Mouse (Mus musculus): ENCODE measurements around the gene Kmt2c. TPM values are rescaled to one million over a fixed set of nuclear protein-coding genes. Genes with fewer than 3 reads are reported as not detected.
"Not testable (repeated sequence)": the region's sequence is repeated elsewhere in the genome, so short reads cannot be mapped to it uniquely, and the experiment has no call there.

Gene Kmt2c
- polyA plus RNA-seq, 1 experiment from 2014 or later: 12.1 TPM

DNA sequence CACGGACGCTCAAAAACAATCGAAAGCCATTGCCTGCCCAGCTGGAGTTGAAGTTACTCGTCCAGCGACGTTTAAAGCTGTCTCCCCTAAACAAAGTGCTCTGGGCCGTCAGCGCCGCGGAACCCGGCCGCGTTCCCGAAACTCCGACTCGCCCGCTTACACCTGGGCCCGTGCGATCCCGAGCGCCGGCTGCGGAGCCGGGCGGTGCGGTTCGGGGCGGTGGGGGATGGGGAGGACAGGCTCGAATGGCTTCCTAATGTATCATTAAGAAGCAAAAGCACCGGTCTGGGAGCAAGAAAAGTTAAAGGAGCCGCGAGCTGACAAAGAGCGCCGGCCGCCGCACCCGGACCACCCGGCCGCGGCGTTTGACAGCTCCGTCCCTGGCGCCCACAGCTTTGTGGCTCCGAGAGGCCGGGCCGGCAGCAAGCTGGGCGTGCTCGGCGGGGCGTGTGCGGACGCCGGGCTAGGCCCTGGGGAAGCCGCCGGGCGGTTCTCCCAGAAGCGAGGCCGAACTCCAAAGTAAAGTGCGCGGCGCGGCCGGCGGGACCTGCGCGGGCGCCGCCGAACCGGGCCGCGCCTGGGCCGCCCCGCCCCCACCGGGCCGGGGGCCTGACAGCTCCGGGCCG is 750 bp downstream of the Kmt2c start:
- no peaks in the 10 kb centered on the region for H3K9me3 ChIP-seq (ENCODE audit: control insufficient read depth, low read length)
- WGBS: under 1% methylated on average over 77 of the region's 78 CpGs
- H3K9ac ChIP-seq (ENCODE audit: low read depth, low read length): peak overlapping the region; percentile 95
- H3K36me3 ChIP-seq (ENCODE audit: control insufficient read depth, insufficient read depth, low read length): no peaks in the 10 kb centered on the region
- no peaks in the 10 kb centered on the region for H3K27me3 ChIP-seq (replicated peaks; ENCODE audit: control insufficient read depth, insufficient read depth, low read length)
- peak; percentile 25 for ATAC-seq
- H3K27ac ChIP-seq (ENCODE audit: low read depth, low read length): peak overlapping the region; percentile 99
- H3K4me2 ChIP-seq (ENCODE audit: low read length): peak overlapping the region; percentile 79
- peaks cover 14% of the 10 kb centered on the region for H3K4me1 ChIP-seq (ENCODE audit: control insufficient read depth, insufficient read depth, low read depth, low read length)
- peak overlapping the region; percentile 99 for H3K4me3 ChIP-seq (ENCODE audit: low read length)

DNA sequence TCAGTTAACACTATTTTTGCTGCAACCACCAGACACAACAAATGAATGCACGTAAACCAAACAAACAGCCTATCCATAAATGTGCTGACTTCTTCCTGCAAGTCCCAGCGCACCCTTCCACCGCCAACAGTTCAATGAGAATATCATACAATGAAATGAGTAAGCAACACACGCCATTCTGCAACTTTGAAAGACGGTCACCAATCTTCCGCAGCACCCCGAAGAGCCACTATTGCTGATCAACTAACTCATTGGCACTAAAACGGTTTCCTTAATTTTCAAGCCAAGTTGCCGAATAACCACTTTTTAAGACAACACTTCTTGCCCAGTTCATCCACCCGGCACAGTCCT is 1.2 kb downstream of the Kmt2c start:
- Histone ChIP-seq H3K9ac (ENCODE audit: low read depth, low read length) (peak overlapping the region; percentile 95), H3K27me3 (replicated peaks; ENCODE audit: control insufficient read depth, insufficient read depth, low read length) (no peaks in the 10 kb centered on the region), H3K4me1 (ENCODE audit: control insufficient read depth, insufficient read depth, low read depth, low read length) (peaks cover 14% of the 10 kb centered on the region), H3K27ac (ENCODE audit: low read depth, low read length) (peak overlapping the region; percentile 99), H3K4me3 (ENCODE audit: low read length) (peak overlapping the region; percentile 99), H3K9me3 (ENCODE audit: control insufficient read depth, low read length) (no peaks in the 10 kb centered on the region), H3K36me3 (ENCODE audit: control insufficient read depth, insufficient read depth, low read length) (no peaks in the 10 kb centered on the region), H3K4me2 (ENCODE audit: low read length) (peak overlapping the region; percentile 79)
- no peak for ATAC-seq
- WGBS: under 1% methylated on average over 10 of the region's 10 CpGs

DNA sequence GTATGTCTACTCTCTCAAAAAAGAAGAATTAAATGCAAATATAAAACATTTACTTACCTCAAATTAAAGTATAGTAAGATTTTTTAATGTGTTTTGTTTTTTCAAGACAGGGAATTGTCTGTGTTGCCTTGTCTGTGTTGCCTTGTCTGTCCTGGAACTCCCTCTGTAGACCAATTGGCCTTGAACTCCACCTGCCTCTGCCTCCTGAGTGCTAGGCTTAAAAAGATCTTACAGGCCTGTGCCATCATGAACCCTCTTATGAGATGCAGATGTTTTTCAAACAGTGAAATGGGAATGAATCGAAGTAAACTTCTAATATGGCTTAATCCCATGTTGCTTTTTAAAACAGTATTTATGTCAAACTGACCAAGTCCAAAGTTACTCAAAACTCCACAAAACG is 1.9 kb downstream of the Kmt2c start:
- Histone ChIP-seq H3K4me2 (ENCODE audit: low read length) (peak overlapping the region; percentile 79), H3K9ac (ENCODE audit: low read depth, low read length) (no peak overlapping the region; the same call in 1 of the 2 replicates), H3K27ac (ENCODE audit: low read depth, low read length) (no peak overlapping the region), H3K27me3 (replicated peaks; ENCODE audit: control insufficient read depth, insufficient read depth, low read length) (no peaks in the 10 kb centered on the region), H3K4me3 (ENCODE audit: low read length) (peak overlapping the region; percentile 99), H3K4me1 (ENCODE audit: control insufficient read depth, insufficient read depth, low read depth, low read length) (peaks cover 14% of the 10 kb centered on the region), H3K9me3 (ENCODE audit: control insufficient read depth, low read length) (no peaks in the 10 kb centered on the region), H3K36me3 (ENCODE audit: control insufficient read depth, insufficient read depth, low read length) (no peaks in the 10 kb centered on the region)
- no peak for ATAC-seq
- 55% methylated on average over 2 of the region's 2 CpGs for WGBS

DNA sequence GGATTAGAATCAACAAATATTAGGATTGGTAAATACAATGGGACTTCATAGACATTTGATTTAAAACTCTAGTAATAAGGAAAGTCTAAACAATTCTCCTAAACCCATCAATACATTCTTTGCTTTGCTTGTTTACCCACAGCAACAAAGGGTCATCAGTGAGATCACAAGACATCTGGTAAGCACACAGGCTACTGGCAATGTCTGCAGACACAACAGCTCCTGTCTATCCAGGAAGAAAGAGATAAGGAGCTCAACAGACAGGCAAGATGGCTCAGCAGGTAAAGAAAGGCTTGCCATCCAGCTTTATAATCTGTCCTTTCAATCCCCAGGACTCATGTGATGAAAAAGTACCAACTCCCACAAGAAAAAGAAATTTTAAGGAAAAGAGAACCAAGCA is 19.7 kb downstream of the Kmt2c start:
- Histone ChIP-seq H3K4me2 (ENCODE audit: low read length) (no peak overlapping the region), H3K9ac (ENCODE audit: low read depth, low read length) (no peak overlapping the region), H3K9me3 (ENCODE audit: control insufficient read depth, low read length) (no peaks in the 10 kb centered on the region), H3K36me3 (ENCODE audit: control insufficient read depth, insufficient read depth, low read length) (no peaks in the 10 kb centered on the region), H3K27ac (ENCODE audit: low read depth, low read length) (no peak overlapping the region), H3K4me3 (ENCODE audit: low read length) (no peak overlapping the region), H3K4me1 (ENCODE audit: control insufficient read depth, insufficient read depth, low read depth, low read length) (no peaks in the 10 kb centered on the region), H3K27me3 (replicated peaks; ENCODE audit: control insufficient read depth, insufficient read depth, low read length) (no peaks in the 10 kb centered on the region)
- ATAC-seq: no peak

DNA sequence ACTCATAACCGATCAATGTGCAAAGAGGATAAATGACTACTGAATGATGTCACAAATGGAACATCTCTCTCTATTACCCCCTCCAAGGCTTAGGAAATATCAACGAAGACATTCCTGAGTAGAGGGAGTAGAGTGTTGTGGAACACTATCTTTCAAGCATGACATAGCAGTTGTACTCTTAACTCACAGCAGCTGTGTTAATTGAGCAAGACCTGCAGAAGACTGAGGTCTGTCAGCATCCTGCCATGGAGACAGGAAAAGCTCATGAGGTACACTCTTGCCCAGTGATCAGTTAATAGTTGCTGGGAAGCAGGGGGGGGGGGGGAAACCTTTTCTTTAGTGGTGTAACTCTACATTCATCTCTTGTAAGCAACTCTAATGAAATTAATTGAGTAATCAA is 22.8 kb downstream of the Kmt2c start:
- no peaks in the 10 kb centered on the region for H3K4me1 ChIP-seq (ENCODE audit: control insufficient read depth, insufficient read depth, low read depth, low read length)
- no peak overlapping the region for H3K27ac ChIP-seq (ENCODE audit: low read depth, low read length)
- no peak overlapping the region for H3K4me3 ChIP-seq (ENCODE audit: low read length)
- no peak overlapping the region for H3K4me2 ChIP-seq (ENCODE audit: low read length)
- no peaks in the 10 kb centered on the region for H3K9me3 ChIP-seq (ENCODE audit: control insufficient read depth, low read length)
- 87% methylated on average over 2 of the region's 2 CpGs for WGBS
- ATAC-seq: no peak
- no peak overlapping the region for H3K9ac ChIP-seq (ENCODE audit: low read depth, low read length)
- H3K36me3 ChIP-seq (ENCODE audit: control insufficient read depth, insufficient read depth, low read length): no peaks in the 10 kb centered on the region
- no peaks in the 10 kb centered on the region for H3K27me3 ChIP-seq (replicated peaks; ENCODE audit: control insufficient read depth, insufficient read depth, low read length)

DNA sequence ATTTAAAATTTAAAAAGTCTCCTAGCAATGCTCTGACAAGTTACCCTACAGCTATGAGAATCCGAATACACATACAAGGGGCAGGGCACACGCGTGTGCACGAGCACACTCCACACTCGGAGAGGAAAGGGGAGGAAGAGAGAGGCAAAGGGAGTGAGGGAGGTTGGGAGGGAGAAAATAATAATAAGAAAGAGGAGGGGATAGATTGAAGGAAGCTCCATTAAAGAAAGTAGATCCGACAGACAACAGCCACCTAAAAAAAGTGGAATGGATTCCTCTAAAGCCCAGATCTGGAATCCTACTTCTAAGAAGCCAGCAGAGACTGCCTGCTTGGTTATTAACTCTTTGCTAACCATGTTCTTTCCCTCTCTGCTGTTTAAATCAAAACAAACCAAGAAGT is 26.5 kb downstream of the Kmt2c start:
- H3K4me1 ChIP-seq (ENCODE audit: control insufficient read depth, insufficient read depth, low read depth, low read length): no peaks in the 10 kb centered on the region
- no peaks in the 10 kb centered on the region for H3K36me3 ChIP-seq (ENCODE audit: control insufficient read depth, insufficient read depth, low read length)
- H3K27ac ChIP-seq (ENCODE audit: low read depth, low read length): no peak overlapping the region
- WGBS: 2% methylated on average over 6 of the region's 6 CpGs
- ATAC-seq: peak; percentile 80
- H3K4me3 ChIP-seq (ENCODE audit: low read length): peak overlapping the region; percentile 40
- peak overlapping the region; percentile 51 for H3K9ac ChIP-seq (ENCODE audit: low read depth, low read length)
- no peaks in the 10 kb centered on the region for H3K9me3 ChIP-seq (ENCODE audit: control insufficient read depth, low read length)
- no peaks in the 10 kb centered on the region for H3K27me3 ChIP-seq (replicated peaks; ENCODE audit: control insufficient read depth, insufficient read depth, low read length)
- peak overlapping the region; percentile 56 for H3K4me2 ChIP-seq (ENCODE audit: low read length)

DNA sequence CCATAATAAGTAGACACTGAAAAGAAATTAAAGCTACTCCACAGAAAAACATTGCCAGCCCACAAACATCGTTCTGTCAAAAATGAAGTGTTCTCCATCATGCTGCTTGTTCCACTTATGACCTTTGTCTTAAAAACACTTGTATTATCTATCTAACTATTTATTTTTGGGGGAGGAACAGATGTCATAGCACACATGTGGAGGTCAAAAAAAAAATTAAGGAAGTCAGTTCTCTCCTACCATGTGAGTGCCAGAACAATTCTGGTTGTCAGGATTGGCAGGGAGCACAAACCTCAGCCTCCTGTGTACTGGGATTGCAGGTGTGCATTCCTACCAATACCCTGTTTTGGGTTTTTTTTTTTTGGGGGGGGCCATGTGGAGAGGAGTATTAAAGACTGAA is 36.6 kb downstream of the Kmt2c start:
- Histone ChIP-seq H3K4me1 (ENCODE audit: control insufficient read depth, insufficient read depth, low read depth, low read length) (no peaks in the 10 kb centered on the region), H3K27me3 (replicated peaks; ENCODE audit: control insufficient read depth, insufficient read depth, low read length) (no peaks in the 10 kb centered on the region), H3K4me3 (ENCODE audit: low read length) (no peak overlapping the region), H3K9me3 (ENCODE audit: control insufficient read depth, low read length) (no peaks in the 10 kb centered on the region), H3K9ac (ENCODE audit: low read depth, low read length) (no peak overlapping the region), H3K36me3 (ENCODE audit: control insufficient read depth, insufficient read depth, low read length) (no peaks in the 10 kb centered on the region), H3K4me2 (ENCODE audit: low read length) (no peak overlapping the region), H3K27ac (ENCODE audit: low read depth, low read length) (no peak overlapping the region)
- WGBS: 92% methylated on average over 1 of the region's 1 CpGs
- ATAC-seq: no peak

DNA sequence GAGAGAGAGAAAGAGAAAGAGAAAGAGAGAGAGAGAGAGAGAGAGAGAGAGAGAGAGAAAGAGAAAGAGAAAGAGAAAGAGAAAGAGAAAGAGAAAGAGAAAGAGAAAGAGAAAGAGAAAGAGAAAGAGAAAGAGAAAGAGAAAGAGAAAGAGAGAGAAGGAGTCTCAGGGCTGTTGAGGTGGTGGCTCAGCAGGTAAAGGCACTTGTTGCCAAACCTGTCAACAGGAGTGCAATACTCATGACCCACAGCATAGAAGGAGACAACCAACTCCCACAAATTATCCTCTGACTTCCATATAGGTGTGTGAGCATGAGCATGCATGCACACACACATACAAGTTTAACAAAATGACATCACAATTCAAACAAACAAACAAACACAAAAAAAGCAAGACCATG is 43.2 kb downstream of the Kmt2c start:
- not testable (repeated sequence) for H3K27ac ChIP-seq (ENCODE audit: low read depth, low read length); H3K4me1 ChIP-seq (ENCODE audit: control insufficient read depth, insufficient read depth, low read depth, low read length); H3K9me3 ChIP-seq (ENCODE audit: control insufficient read depth, low read length); ATAC-seq; H3K27me3 ChIP-seq (replicated peaks; ENCODE audit: control insufficient read depth, insufficient read depth, low read length); H3K36me3 ChIP-seq (ENCODE audit: control insufficient read depth, insufficient read depth, low read length); H3K9ac ChIP-seq (ENCODE audit: low read depth, low read length); H3K4me3 ChIP-seq (ENCODE audit: low read length); H3K4me2 ChIP-seq (ENCODE audit: low read length)

DNA sequence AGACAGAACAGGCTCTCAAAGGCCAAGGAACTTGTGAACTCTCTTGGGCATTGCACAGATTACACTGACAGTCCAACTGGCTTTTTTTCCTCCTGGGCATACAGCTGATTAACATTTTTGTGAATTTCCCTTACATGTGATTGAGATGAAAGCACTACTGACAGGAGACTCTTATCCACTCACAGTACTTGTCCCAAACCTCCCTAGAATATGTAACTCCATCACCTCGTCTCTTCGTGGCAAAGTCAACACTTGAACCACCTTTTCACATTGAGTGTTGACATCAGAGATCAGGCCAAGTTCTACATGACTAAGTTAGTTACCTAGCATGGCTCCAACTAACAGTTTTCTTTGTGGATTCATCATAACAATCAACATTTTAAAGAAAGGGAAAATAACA is 45.9 kb downstream of the Kmt2c start:
- H3K27me3 ChIP-seq (replicated peaks; ENCODE audit: control insufficient read depth, insufficient read depth, low read length): no peaks in the 10 kb centered on the region
- H3K27ac ChIP-seq (ENCODE audit: low read depth, low read length): no peak overlapping the region
- no peaks in the 10 kb centered on the region for H3K4me1 ChIP-seq (ENCODE audit: control insufficient read depth, insufficient read depth, low read depth, low read length)
- no peaks in the 10 kb centered on the region for H3K36me3 ChIP-seq (ENCODE audit: control insufficient read depth, insufficient read depth, low read length)
- H3K9ac ChIP-seq (ENCODE audit: low read depth, low read length): no peak overlapping the region
- no peak for ATAC-seq
- 86% methylated on average over 2 of the region's 2 CpGs for WGBS
- H3K9me3 ChIP-seq (ENCODE audit: control insufficient read depth, low read length): no peaks in the 10 kb centered on the region
- no peak overlapping the region for H3K4me3 ChIP-seq (ENCODE audit: low read length)
- no peak overlapping the region for H3K4me2 ChIP-seq (ENCODE audit: low read length)

DNA sequence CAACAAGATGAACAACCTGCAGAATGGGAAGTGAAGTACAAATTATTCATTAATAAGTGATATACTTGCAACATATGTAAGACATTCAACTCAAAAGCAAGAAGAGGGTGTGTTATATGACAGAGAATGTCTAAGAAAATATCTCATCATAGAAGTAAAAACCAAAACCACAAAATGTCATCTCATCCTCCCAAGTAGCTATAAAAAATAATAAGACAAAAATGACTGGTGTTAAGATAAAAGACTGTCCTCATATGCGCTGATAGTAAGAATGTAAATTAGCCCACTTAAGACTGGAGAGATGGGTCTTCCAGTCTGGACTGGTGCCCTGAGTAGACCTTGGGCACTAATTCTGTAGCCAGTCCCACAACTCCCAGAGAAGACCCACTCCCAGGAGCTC is 61.1 kb downstream of the Kmt2c start:
- 96% methylated on average over 1 of the region's 1 CpGs for WGBS
- ATAC-seq: no peak
- H3K4me1 ChIP-seq (ENCODE audit: control insufficient read depth, insufficient read depth, low read depth, low read length): no peaks in the 10 kb centered on the region

More for the DNA sequence above, 61.1 kb downstream of the Kmt2c start:
- Histone ChIP-seq H3K4me2 (ENCODE audit: low read length) (no peak overlapping the region), H3K9me3 (ENCODE audit: control insufficient read depth, low read length) (no peaks in the 10 kb centered on the region), H3K9ac (ENCODE audit: low read depth, low read length) (no peak overlapping the region), H3K27ac (ENCODE audit: low read depth, low read length) (no peak overlapping the region), H3K36me3 (ENCODE audit: control insufficient read depth, insufficient read depth, low read length) (no peaks in the 10 kb centered on the region), H3K4me3 (ENCODE audit: low read length) (no peak overlapping the region), H3K27me3 (replicated peaks; ENCODE audit: control insufficient read depth, insufficient read depth, low read length) (no peaks in the 10 kb centered on the region)

Measured in hindbrain, embryonic 16.5 days (tissue).